14 mouse cellular contexts compared by ENCODE assay signal in genomic region chr16:49572485-49573170, GRCm38 (mm10).
DNase-seq lines count a peak whose midpoint lies in the region; ATAC-seq lines count a peak whose summit lies in the region.
"Had no signal": no experiment of that assay in that cellular context is flagged by ENCODE, and none has a peak within 500 bp of the region (broad histone marks: within the 10 kb centered on the region; RNA-seq: fewer than 3 reads in every experiment).

No protein-coding gene starts in this region.

- 64% methylated on average over 12 of the region's 12 CpGs for WGBS in intestine, embryonic 16.5 days
- 66% methylated on average over 12 of the region's 12 CpGs for WGBS in intestine, embryonic 15.5 days
- 27% methylated on average over 12 of the region's 12 CpGs for WGBS in hindbrain, embryonic 15.5 days

- peak; percentile 81 for DNase-seq in retina, postnatal 1 day
- no peak for DNase-seq in retina, embryonic 14.5 days (ENCODE audit: low spot score)
- DNase-seq in left cerebral cortex, adult 18-20 months (ENCODE audit: low spot score in 2 of 2) = no peak
- no peak for DNase-seq in urinary bladder, postnatal 25 days (ENCODE audit: low spot score)
- DNase-seq: cerebellum, postnatal 36 days; kidney, postnatal 25 days had no signal

- H3K27me3 ChIP-seq in intestine, embryonic 16.5 days (replicated peaks; ENCODE audit: control insufficient read depth, insufficient read depth, low read length) = no peaks in the 10 kb centered on the region
- no peaks in the 10 kb centered on the region for H3K27me3 ChIP-seq in intestine, embryonic 15.5 days (replicated peaks)
- H3K27me3 ChIP-seq in hindbrain, embryonic 15.5 days = no peaks in the 10 kb centered on the region
- H3K27me3 ChIP-seq: heart, embryonic 15.5 days; limb, embryonic 13.5 days; megakaryocyte, embryonic 14.5 days; stomach, embryonic 15.5 days had no signal

- 0 out of 2 replicates have a peak, but pooled peaks have one; percentile 50 for ATAC-seq in intestine, embryonic 16.5 days
- ATAC-seq in intestine, embryonic 15.5 days = no peak
- peak; percentile 71 for ATAC-seq in hindbrain, embryonic 15.5 days (ENCODE audit: low FRiP score, low read depth)
- no peak for ATAC-seq in activated CD4-positive, CD25-positive, alpha-beta regulatory T cell, adult 4 months

- no peak overlapping the region for H3K4me2 ChIP-seq in intestine, embryonic 16.5 days (ENCODE audit: low read depth, low read length)
- H3K4me2 ChIP-seq in intestine, embryonic 15.5 days (replicated peaks) = no peak overlapping the region
- H3K4me2 ChIP-seq in hindbrain, embryonic 15.5 days = peak overlapping the region; percentile 40
- H3K4me2 ChIP-seq: heart, embryonic 15.5 days; limb, embryonic 13.5 days; stomach, embryonic 15.5 days had no signal

- H3K4me3 ChIP-seq in intestine, embryonic 16.5 days (ENCODE audit: low read length) = no peak overlapping the region
- no peak overlapping the region for H3K4me3 ChIP-seq in intestine, embryonic 15.5 days (replicated peaks)
- H3K4me3 ChIP-seq in hindbrain, embryonic 15.5 days = no peak overlapping the region
- H3K4me3 ChIP-seq: heart, embryonic 15.5 days; limb, embryonic 13.5 days; megakaryocyte, embryonic 14.5 days; stomach, embryonic 15.5 days had no signal

- H3K9ac ChIP-seq in intestine, embryonic 16.5 days (ENCODE audit: low read depth, low read length) = no peak overlapping the region
- no peak overlapping the region for H3K9ac ChIP-seq in intestine, embryonic 15.5 days
- H3K9ac ChIP-seq in hindbrain, embryonic 15.5 days = no peak overlapping the region
- H3K9ac ChIP-seq: heart, embryonic 15.5 days; limb, embryonic 13.5 days; stomach, embryonic 15.5 days had no signal

- H3K36me3 ChIP-seq in intestine, embryonic 16.5 days (ENCODE audit: control insufficient read depth, insufficient read depth, low read length) = no peaks in the 10 kb centered on the region
- H3K36me3 ChIP-seq in intestine, embryonic 15.5 days = no peaks in the 10 kb centered on the region
- H3K36me3 ChIP-seq in hindbrain, embryonic 15.5 days = no peaks in the 10 kb centered on the region
- H3K36me3 ChIP-seq: heart, embryonic 15.5 days; limb, embryonic 13.5 days; stomach, embryonic 15.5 days had no signal

- no peaks in the 10 kb centered on the region for H3K4me1 ChIP-seq in intestine, embryonic 16.5 days (ENCODE audit: control insufficient read depth, insufficient read depth, low read length)
- H3K4me1 ChIP-seq in intestine, embryonic 15.5 days (replicated peaks) = no peaks in the 10 kb centered on the region
- H3K4me1 ChIP-seq in hindbrain, embryonic 15.5 days (replicated peaks) = peaks cover 10% of the 10 kb centered on the region; the same call in 1 of the 2 replicates
- H3K4me1 ChIP-seq: limb, embryonic 13.5 days; megakaryocyte, embryonic 14.5 days; stomach, embryonic 15.5 days had no signal

- H3K9me3 ChIP-seq in intestine, embryonic 16.5 days (ENCODE audit: control insufficient read depth, low read length) = no peaks in the 10 kb centered on the region
- no peaks in the 10 kb centered on the region for H3K9me3 ChIP-seq in intestine, embryonic 15.5 days
- H3K9me3 ChIP-seq in hindbrain, embryonic 15.5 days = no peaks in the 10 kb centered on the region
- H3K9me3 ChIP-seq: heart, embryonic 15.5 days; limb, embryonic 13.5 days; megakaryocyte, embryonic 14.5 days; stomach, embryonic 15.5 days had no signal

- no peak overlapping the region for H3K27ac ChIP-seq in intestine, embryonic 16.5 days (ENCODE audit: low read length)
- H3K27ac ChIP-seq in intestine, embryonic 15.5 days = no peak overlapping the region
- peak overlapping the region; percentile 18; the same call in 1 of the 2 replicates for H3K27ac ChIP-seq in hindbrain, embryonic 15.5 days (replicated peaks)
- H3K27ac ChIP-seq: heart, embryonic 15.5 days; limb, embryonic 13.5 days; stomach, embryonic 15.5 days had no signal

Comparison
In these comparisons a context has a peak if more than half of its experiments do, and no peak if none do; other contexts are left out.
1. ATAC-seq: peak in intestine, embryonic 16.5 days (single experiment) and hindbrain, embryonic 15.5 days (single experiment); none in intestine, embryonic 15.5 days (single experiment) and activated CD4-positive, CD25-positive, alpha-beta regulatory T cell, adult 4 months (single experiment).